Mouse (Mus musculus) megakaryocyte, embryonic 14.5 days (primary cell): Measurements from ENCODE around the gene Ralgapa2. TPM values are rescaled to one million over a fixed set of nuclear protein-coding genes. Genes with fewer than 3 reads are reported as not detected.
A peak's percentile ranks its signal among the peaks of the same experiment; 100 is the strongest.

ENCODE experiments used
- H3K27me3 ChIP-seq: replicated peaks from 2 replicates; pipeline ENCODE3; 2012; ENCODE audit warnings: inconsistent platforms
- H3K36me3 ChIP-seq: replicated peaks from 2 replicates; pipeline ENCODE3; 2012; ENCODE audit warnings: low read length, inconsistent platforms, mixed read lengths
- H3K4me1 ChIP-seq: 2 replicates; pipeline ENCODE4 v1.6.1; 2012; ENCODE audit warnings: inconsistent platforms
- H3K4me3 ChIP-seq: replicated peaks from 2 replicates; pipeline ENCODE3; 2012; ENCODE audit warnings: moderate library complexity, mild to moderate bottlenecking, inconsistent platforms
- H3K9me3 ChIP-seq: 2 replicates; pipeline ENCODE4 v1.6.1; 2012; ENCODE audit warnings: inconsistent platforms
- FLI1 ChIP-seq: IDR thresholded peaks from 2 replicates; pipeline ENCODE4 v1.6.1; 2012; ENCODE audit warnings: low read length, inconsistent platforms, mixed read lengths
- GATA1 ChIP-seq: IDR thresholded peaks from 3 replicates; pipeline ENCODE4 v1.6.1; 2012; ENCODE audit warnings: mixed read lengths, low read length, inconsistent platforms, borderline replicate concordance
- polyA plus RNA-seq: library from polyadenylated mRNA; stranded (reverse); fragments of >175 nt; gene quantifications from 2 replicates; pipeline ENCODE4 v1.2.3, GENCODE M21; 2012; ENCODE audit warnings: low replicate concordance; ENCODE audit not compliant: insufficient read depth

The Ralgapa2 gene
- polyA plus RNA-seq, 1 experiment, result 1.8 TPM

DNA sequence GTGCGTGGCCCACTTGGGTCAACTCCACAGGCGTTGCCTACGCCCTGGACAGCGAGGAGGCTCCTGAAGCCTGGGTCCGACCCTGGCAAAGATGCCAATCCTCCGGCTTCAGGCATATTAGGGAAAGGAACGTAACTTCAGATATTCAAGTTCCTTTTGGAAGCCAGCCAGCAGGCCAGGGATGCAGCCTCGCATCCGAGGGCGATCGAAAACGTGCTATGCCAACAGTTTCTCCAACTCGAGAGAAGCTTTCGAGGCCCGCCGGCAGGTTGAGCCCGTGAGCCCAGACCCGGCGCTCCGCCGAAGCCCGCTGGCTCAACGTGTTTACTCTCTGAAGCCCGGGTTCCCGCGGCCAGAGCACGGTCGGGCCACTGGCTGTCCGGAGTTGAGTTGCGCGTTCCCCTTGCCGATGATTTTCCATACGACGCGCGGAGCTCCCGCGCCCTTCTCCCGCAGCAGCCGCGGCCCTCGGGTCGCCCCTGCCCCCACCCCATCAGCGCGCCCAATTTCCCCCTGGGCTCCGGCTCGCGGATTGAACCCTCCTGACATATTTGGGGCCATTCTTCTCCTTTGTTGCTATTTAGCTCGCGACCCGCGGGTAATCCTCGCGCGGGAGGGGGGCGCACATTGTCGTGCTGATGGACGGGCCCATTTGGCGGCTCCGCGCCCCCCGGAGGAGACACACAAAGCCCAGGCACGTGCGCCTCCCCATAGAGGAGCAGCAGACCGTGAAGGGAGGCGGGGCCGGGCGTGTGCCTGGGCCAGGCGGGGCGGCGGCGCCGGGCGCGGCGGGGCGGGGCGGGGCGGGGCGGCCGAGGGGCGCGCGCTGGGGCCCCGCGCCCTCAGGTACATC, 290.8 kb downstream of the Ralgapa2 start, which contains the start of gene Insm1:
Gene Insm1, plus strand, starts transcription at position 846 of the 853 bp plus-strand sequence.
- no peaks in the 10 kb centered on the region for H3K9me3 ChIP-seq
- peak within 1 kb of the TSS; percentile 88 for H3K4me3 ChIP-seq
- H3K27me3 ChIP-seq, result peaks cover 92% of the 10 kb centered on the region
- H3K36me3 ChIP-seq, result no peaks in the 10 kb centered on the region
- TF ChIP-seq FLI1 (no peak), GATA1 (no peak)
- peaks cover 59% of the 10 kb centered on the region for H3K4me1 ChIP-seq

DNA sequence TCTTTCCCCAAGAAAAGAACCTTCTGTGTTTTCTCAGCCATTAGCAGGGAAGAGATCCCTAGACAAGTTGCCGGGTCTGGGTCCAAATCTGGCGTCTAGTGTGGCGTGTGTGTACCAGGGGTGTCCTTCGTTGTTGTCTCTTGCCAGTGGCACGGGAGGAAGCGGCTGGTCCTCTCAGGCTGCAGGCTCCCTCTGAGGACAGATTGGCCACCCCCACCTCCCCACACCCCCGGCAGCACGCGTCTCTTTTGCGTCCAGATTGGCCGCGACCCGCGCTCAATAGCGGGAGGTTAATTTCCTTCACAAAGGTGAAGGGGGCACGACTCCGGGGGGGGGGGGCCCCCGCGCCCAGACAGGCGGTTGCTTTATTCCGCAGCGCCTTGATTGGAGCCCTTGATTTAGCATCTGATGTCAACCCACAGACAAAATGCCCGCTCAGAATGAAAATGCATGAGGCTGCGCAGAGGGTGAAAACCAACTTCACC, 291.5 kb downstream of the Ralgapa2 start:
- peak overlapping the region; percentile 88 for H3K4me3 ChIP-seq
- no peaks in the 10 kb centered on the region for H3K36me3 ChIP-seq
- H3K4me1 ChIP-seq, result peaks cover 64% of the 10 kb centered on the region
- TF ChIP-seq FLI1 (no peak), GATA1 (no peak)
- H3K27me3 ChIP-seq, result peaks cover 92% of the 10 kb centered on the region
- H3K9me3 ChIP-seq, result no peaks in the 10 kb centered on the region

DNA sequence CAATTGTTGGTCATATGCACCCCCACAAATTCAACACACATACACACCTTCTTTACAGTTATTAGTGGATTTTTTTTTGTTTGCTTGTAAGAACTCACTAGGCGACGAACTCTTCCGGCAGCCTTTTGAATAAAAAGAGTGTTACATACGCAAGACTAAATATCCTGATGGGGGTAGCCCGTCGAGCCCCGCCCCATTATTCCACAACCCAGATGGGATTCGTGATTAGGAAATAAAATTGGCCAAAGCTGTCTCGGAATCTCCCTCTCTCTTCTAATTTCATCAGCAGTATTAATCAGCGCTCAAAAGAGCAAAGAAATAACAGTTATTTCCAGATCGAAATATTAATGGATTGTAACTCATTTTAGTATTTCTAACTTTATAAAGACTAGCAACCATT, 292.4 kb downstream of the Ralgapa2 start:
- H3K4me1 ChIP-seq, result peaks cover 70% of the 10 kb centered on the region
- H3K27me3 ChIP-seq, result peaks cover 87% of the 10 kb centered on the region
- no peaks in the 10 kb centered on the region for H3K9me3 ChIP-seq
- TF ChIP-seq FLI1, result no peak
- no peak for TF ChIP-seq GATA1
- H3K36me3 ChIP-seq, result no peaks in the 10 kb centered on the region
- no peak overlapping the region for H3K4me3 ChIP-seq

DNA sequence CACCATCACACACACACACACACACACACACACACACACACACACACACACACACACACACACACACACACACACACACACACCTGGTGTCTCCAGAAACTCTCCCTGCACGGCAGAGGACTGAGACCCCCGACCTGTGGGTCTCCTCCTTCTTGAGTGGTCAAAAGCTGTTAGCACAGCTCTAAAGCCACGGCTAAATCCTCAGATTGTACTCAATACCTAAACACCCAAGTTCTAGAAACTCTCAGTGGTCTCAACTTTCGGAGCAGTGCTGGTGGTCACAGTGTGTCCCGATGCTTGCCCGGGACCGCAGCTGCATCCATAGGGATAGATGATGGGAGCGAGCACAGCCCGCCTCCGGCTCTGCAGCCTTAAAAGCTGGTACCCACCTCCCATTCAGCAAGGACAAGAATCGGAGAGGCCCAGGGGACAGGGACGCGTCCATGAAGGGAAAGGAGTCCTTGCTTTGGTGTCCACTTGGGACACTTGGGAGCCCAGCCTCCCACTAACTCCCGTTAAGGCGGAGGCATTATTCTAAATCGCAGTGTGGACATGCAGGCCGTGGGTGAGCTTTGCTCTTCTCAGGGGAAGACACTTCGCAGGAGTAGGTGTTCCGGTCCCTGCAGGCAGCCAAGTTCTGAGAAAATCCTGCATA, 293.1 kb downstream of the Ralgapa2 start:
- peaks cover 84% of the 10 kb centered on the region for H3K27me3 ChIP-seq
- H3K4me3 ChIP-seq, result no peak overlapping the region
- no peak for TF ChIP-seq GATA1
- no peak for TF ChIP-seq FLI1
- no peaks in the 10 kb centered on the region for H3K36me3 ChIP-seq
- peaks cover 74% of the 10 kb centered on the region for H3K4me1 ChIP-seq
- H3K9me3 ChIP-seq, result no peaks in the 10 kb centered on the region

DNA sequence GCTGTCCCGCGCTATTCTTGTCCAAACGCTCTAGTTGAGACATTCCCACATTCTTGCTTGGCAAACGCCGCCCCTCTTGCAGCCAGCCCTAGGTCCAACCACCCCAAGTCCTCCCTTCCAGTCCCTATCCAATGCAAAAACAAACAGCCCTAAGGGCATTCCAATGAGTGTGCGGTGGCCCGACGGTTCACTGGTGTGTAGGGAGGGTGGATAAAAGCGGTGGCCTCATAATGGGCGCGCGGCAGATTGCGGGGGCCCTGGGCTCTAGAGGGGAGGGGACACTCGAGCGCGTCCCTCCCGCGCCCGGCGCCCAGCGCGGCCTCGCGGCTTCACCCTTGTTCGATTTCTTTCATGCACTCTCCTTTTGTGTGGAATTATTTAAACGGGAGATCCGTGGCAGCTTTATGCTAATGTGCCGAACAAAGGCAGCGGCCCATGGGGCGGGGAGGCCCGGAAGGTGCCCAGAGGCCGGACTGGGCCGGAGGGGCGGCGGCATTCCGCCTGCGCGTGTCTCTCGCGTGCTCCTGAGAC, 293.9 kb downstream of the Ralgapa2 start:
- TF ChIP-seq GATA1 (no peak), FLI1 (no peak)
- H3K36me3 ChIP-seq, result no peaks in the 10 kb centered on the region
- H3K9me3 ChIP-seq, result no peaks in the 10 kb centered on the region
- H3K4me3 ChIP-seq, result peak overlapping the region; percentile 62
- H3K4me1 ChIP-seq, result peaks cover 69% of the 10 kb centered on the region
- H3K27me3 ChIP-seq, result peaks cover 80% of the 10 kb centered on the region

DNA sequence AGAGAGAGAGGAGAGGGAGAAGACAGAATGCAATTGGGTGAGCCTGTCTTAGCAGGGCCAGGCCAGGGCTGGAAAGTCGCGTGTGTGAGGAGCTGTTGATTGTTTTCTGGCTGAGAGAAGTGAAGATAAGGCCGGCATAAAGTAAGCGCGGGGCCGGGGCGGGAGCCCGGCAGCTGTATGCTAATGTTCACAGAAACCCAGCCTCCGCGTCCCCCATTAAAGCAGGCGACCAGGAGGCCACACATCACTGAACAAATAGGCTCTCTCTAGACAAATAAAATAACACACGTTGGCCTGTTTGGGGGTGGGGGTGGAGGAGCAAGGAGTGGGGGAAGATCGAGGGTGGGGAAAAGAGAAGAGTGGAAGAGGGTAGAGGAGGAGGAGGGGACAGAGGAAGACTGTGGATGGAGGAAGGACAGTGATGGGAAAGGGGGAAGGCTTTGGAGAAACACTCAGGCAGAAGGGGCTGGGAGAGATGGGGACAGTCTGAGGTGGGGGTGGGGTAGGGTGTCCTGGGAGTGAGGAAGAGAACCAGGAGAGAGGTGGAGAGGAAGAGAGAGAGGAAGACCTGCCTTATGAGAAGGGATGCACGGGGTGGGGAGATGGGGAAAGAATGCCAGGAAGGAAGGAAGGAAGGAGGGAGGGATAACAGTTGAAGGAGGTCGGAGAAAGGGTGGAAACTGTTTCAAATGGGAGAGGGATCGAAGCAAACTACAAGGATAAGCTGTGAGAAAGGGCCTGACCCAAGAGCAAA, 294.7 kb downstream of the Ralgapa2 start:
- peak overlapping the region; percentile 67 for H3K4me3 ChIP-seq

DNA sequence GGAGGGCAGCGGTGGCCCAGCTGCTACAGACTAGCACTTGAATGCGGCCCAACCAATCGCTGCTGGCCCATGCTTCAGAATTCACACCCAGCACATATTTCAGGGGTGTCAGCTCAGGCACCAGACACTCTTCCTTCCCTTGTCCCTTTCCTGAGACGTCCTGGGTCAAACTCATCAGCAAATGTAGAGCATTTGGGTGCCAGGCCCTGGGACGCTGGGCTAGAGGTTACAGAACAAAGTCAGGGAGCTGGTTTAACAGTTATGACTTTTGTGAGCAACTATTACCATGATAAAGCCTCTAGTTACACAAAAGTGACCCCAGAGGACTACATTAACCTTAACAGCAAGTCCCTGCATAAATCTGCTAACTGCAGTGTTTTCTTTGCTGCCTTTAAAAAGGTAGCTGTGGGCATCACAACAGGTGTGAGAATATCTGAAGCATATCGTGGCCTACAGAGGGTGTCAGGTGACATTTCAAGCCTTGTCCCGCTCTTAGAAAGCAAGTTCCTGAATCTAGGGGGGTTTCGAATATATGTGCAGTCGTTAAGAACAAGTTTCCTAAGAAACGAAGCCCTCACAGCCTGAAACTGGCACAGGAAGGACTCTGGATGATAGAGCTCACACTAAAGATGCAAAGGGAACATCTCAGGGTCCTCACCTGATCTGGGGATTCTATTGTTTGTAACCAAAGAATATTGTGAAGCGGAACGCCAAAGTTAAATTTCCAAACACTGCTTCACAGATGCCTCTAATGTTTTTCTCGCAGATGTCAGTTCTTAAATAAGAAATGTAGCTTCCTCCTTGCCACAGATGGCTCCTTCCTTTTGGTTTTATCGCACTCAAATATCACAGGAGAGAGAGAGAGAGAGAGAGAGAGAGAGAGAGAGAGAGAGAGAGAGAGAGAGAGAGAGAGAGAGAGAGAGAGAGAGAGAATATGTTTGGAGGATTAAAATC, 295.8 kb downstream of the Ralgapa2 start:
- TF ChIP-seq GATA1, result no peak
- TF ChIP-seq FLI1, result no peak
- no peaks in the 10 kb centered on the region for H3K36me3 ChIP-seq
- no peaks in the 10 kb centered on the region for H3K9me3 ChIP-seq
- H3K4me3 ChIP-seq, result no peak overlapping the region
- peaks cover 74% of the 10 kb centered on the region for H3K27me3 ChIP-seq
- H3K4me1 ChIP-seq, result peaks cover 50% of the 10 kb centered on the region

More for the DNA sequence above, 294.7 kb downstream of the Ralgapa2 start:
- Histone ChIP-seq H3K27me3 (peaks cover 79% of the 10 kb centered on the region), H3K36me3 (no peaks in the 10 kb centered on the region), H3K9me3 (no peaks in the 10 kb centered on the region), H3K4me1 (peaks cover 60% of the 10 kb centered on the region)
- TF ChIP-seq FLI1 (no peak), GATA1 (no peak)

DNA sequence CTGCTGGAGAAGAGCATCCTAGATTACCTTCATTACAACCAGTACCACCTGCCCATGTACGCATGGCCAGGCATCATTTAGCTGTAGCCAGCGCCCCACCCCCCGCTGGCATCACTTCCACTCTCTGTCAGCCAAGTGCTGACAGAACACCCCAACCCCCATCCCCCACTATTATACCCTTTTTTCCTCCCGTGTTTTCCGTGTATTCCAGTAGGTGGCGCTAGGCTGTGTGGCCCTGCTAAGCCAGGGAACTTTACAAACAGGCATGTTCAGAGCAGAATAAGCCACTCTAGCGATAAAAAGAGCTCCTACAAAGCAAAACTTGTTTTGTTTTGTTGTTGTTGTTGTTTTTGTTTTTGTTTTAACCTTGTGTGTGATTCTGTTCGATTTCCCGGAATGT, 297.4 kb downstream of the Ralgapa2 start:
- no peak overlapping the region for H3K4me3 ChIP-seq
- no peak for TF ChIP-seq FLI1
- TF ChIP-seq GATA1, result no peak
- H3K36me3 ChIP-seq, result no peaks in the 10 kb centered on the region
- H3K27me3 ChIP-seq, result peaks cover 64% of the 10 kb centered on the region
- no peaks in the 10 kb centered on the region for H3K9me3 ChIP-seq
- peaks cover 42% of the 10 kb centered on the region for H3K4me1 ChIP-seq
